Mouse (Mus musculus): Measurements from ENCODE around the gene Klhl22. TPM values are rescaled to one million over a fixed set of nuclear protein-coding genes. Genes with fewer than 3 reads are reported as not detected.
A peak's percentile ranks its signal among the peaks of the same experiment; 100 is the strongest.

Gene Klhl22
- polyA plus RNA-seq, 1 experiment: 107 TPM

GRCm38 (mm10) chr16:17744536-17744935 lies 14.9 kb upstream of the Klhl22 start:
- Histone ChIP-seq H3ac (ENCODE audit: control insufficient read depth, insufficient read length) (no peak overlapping the region), H3K4me3 (no peak overlapping the region), H3K4me2 (ENCODE audit: low read depth) (no peak overlapping the region), H3K27me3 (ENCODE audit: control insufficient read depth, insufficient read depth, insufficient read length) (no peaks in the 10 kb centered on the region), H3K79me2 (ENCODE audit: control insufficient read depth, insufficient read depth) (no peaks in the 10 kb centered on the region), H3K36me3 (ENCODE audit: control insufficient read depth, insufficient read depth) (no peaks in the 10 kb centered on the region)
- no peak for TF ChIP-seq SRF (IDR thresholded peaks at IDR 0.05; ENCODE audit: control insufficient read depth, insufficient read length, low read depth)

- Histone ChIP-seq H3ac (ENCODE audit: control insufficient read depth, insufficient read length) (no peak overlapping the region), H3K36me3 (ENCODE audit: control insufficient read depth, insufficient read depth) (no peaks in the 10 kb centered on the region), H3K4me3 (no peak overlapping the region), H3K79me2 (ENCODE audit: control insufficient read depth, insufficient read depth) (no peaks in the 10 kb centered on the region), H3K4me2 (ENCODE audit: low read depth) (no peak overlapping the region), H3K27me3 (ENCODE audit: control insufficient read depth, insufficient read depth, insufficient read length) (no peaks in the 10 kb centered on the region)
- TF ChIP-seq MYOD1 (IDR thresholded peaks at IDR 0.05; ENCODE audit: control insufficient read depth in 1 of 3, insufficient read length in 2 of 3, low read depth in 2 of 3) (no peak), TCF3 (IDR thresholded peaks at IDR 0.05; ENCODE audit: insufficient read length, low read depth) (no peak), POLR2AphosphoS2 (IDR thresholded peaks at IDR 0.05; ENCODE audit: insufficient read length, low read depth) (no peak), SRF (IDR thresholded peaks at IDR 0.05; ENCODE audit: control insufficient read depth, insufficient read length, low read depth) (no peak), MAX (IDR thresholded peaks at IDR 0.05; ENCODE audit: low read depth) (no peak), REST (IDR thresholded peaks at IDR 0.05; ENCODE audit: insufficient read depth, insufficient read length) (no peak), USF1 (IDR thresholded peaks at IDR 0.05; ENCODE audit: low read depth) (no peak), E2F4 (IDR thresholded peaks at IDR 0.05; ENCODE audit: insufficient read depth) (no peak), TCF12 (IDR thresholded peaks at IDR 0.05; ENCODE audit: insufficient read depth, poor library complexity, severe bottlenecking) (no peak), CEBPB (IDR thresholded peaks at IDR 0.05; ENCODE audit: insufficient read depth, poor library complexity, severe bottlenecking) (no peak), MYOG (IDR thresholded peaks at IDR 0.05; ENCODE audit: control insufficient read depth in 1 of 3, insufficient read depth in 1 of 3, insufficient read length in 2 of 3, low read depth in 2 of 3) (no peak), POLR2A (IDR thresholded peaks at IDR 0.05; ENCODE audit: insufficient read length, low read depth) (no peak)
These were observed 14.4 kb upstream of the Klhl22 start for GRCm38 (mm10) chr16:17745067-17745466.

- H3K27me3 ChIP-seq (ENCODE audit: control insufficient read depth, insufficient read depth, insufficient read length): no peaks in the 10 kb centered on the region
- H3K36me3 ChIP-seq (ENCODE audit: control insufficient read depth, insufficient read depth): no peaks in the 10 kb centered on the region
- no peak for TF ChIP-seq MYOD1 (IDR thresholded peaks at IDR 0.05; ENCODE audit: control insufficient read depth in 1 of 3, insufficient read length in 2 of 3, low read depth in 2 of 3)
- TF ChIP-seq E2F4 (IDR thresholded peaks at IDR 0.05; ENCODE audit: insufficient read depth): no peak
- TF ChIP-seq POLR2AphosphoS2 (IDR thresholded peaks at IDR 0.05; ENCODE audit: insufficient read length, low read depth): no peak
- no peak for TF ChIP-seq MAX (IDR thresholded peaks at IDR 0.05; ENCODE audit: low read depth)
- TF ChIP-seq CEBPB (IDR thresholded peaks at IDR 0.05; ENCODE audit: insufficient read depth, poor library complexity, severe bottlenecking): no peak
- TF ChIP-seq REST (IDR thresholded peaks at IDR 0.05; ENCODE audit: insufficient read depth, insufficient read length): no peak
- TF ChIP-seq SRF (IDR thresholded peaks at IDR 0.05; ENCODE audit: control insufficient read depth, insufficient read length, low read depth): no peak
- no peak for TF ChIP-seq MYOG (IDR thresholded peaks at IDR 0.05; ENCODE audit: control insufficient read depth in 1 of 3, insufficient read depth in 1 of 3, insufficient read length in 2 of 3, low read depth in 2 of 3)
- no peaks in the 10 kb centered on the region for H3K79me2 ChIP-seq (ENCODE audit: control insufficient read depth, insufficient read depth)
- H3K4me2 ChIP-seq (ENCODE audit: low read depth): no peak overlapping the region
- H3K4me3 ChIP-seq: no peak overlapping the region
- no peak overlapping the region for H3ac ChIP-seq (ENCODE audit: control insufficient read depth, insufficient read length)
These were observed 6.4 kb upstream of the Klhl22 start for GRCm38 (mm10) chr16:17753001-17753400.

- Histone ChIP-seq H3K36me3 (ENCODE audit: control insufficient read depth, insufficient read depth) (no peaks in the 10 kb centered on the region), H3K4me2 (ENCODE audit: low read depth) (no peak overlapping the region), H3ac (ENCODE audit: control insufficient read depth, insufficient read length) (no peak overlapping the region), H3K27me3 (ENCODE audit: control insufficient read depth, insufficient read depth, insufficient read length) (no peaks in the 10 kb centered on the region), H3K79me2 (ENCODE audit: control insufficient read depth, insufficient read depth) (no peaks in the 10 kb centered on the region), H3K4me3 (no peak overlapping the region)
- no peak for TF ChIP-seq TCF3 (IDR thresholded peaks at IDR 0.05; ENCODE audit: insufficient read length, low read depth)
- TF ChIP-seq POLR2A (IDR thresholded peaks at IDR 0.05; ENCODE audit: insufficient read length, low read depth): no peak
- TF ChIP-seq USF1 (IDR thresholded peaks at IDR 0.05; ENCODE audit: low read depth): no peak
- TF ChIP-seq SRF (IDR thresholded peaks at IDR 0.05; ENCODE audit: control insufficient read depth, insufficient read length, low read depth): no peak
- no peak for TF ChIP-seq REST (IDR thresholded peaks at IDR 0.05; ENCODE audit: insufficient read depth, insufficient read length)
- no peak for TF ChIP-seq MYOG (IDR thresholded peaks at IDR 0.05; ENCODE audit: control insufficient read depth in 1 of 3, insufficient read depth in 1 of 3, insufficient read length in 2 of 3, low read depth in 2 of 3)
- TF ChIP-seq POLR2AphosphoS2 (IDR thresholded peaks at IDR 0.05; ENCODE audit: insufficient read length, low read depth): no peak
- TF ChIP-seq MAX (IDR thresholded peaks at IDR 0.05; ENCODE audit: low read depth): no peak
- no peak for TF ChIP-seq MYOD1 (IDR thresholded peaks at IDR 0.05; ENCODE audit: control insufficient read depth in 1 of 3, insufficient read length in 2 of 3, low read depth in 2 of 3)
- TF ChIP-seq E2F4 (IDR thresholded peaks at IDR 0.05; ENCODE audit: insufficient read depth): no peak
- TF ChIP-seq TCF12 (IDR thresholded peaks at IDR 0.05; ENCODE audit: insufficient read depth, poor library complexity, severe bottlenecking): no peak
- no peak for TF ChIP-seq CEBPB (IDR thresholded peaks at IDR 0.05; ENCODE audit: insufficient read depth, poor library complexity, severe bottlenecking)
These were observed 5.7 kb upstream of the Klhl22 start for GRCm38 (mm10) chr16:17753686-17754085.

GRCm38 (mm10) chr16:17757756-17758155 lies 1.7 kb upstream of the Klhl22 start:
- H3K36me3 ChIP-seq (ENCODE audit: control insufficient read depth, insufficient read depth): no peaks in the 10 kb centered on the region
- no peak overlapping the region for H3K4me3 ChIP-seq
- H3ac ChIP-seq (ENCODE audit: control insufficient read depth, insufficient read length): no peak overlapping the region
- H3K79me2 ChIP-seq (ENCODE audit: control insufficient read depth, insufficient read depth): peaks cover 28% of the 10 kb centered on the region
- H3K4me2 ChIP-seq (ENCODE audit: low read depth): no peak overlapping the region
- no peak for TF ChIP-seq POLR2AphosphoS2 (IDR thresholded peaks at IDR 0.05; ENCODE audit: insufficient read length, low read depth)
- no peak for TF ChIP-seq MAX (IDR thresholded peaks at IDR 0.05; ENCODE audit: low read depth)
- TF ChIP-seq MYOG (IDR thresholded peaks at IDR 0.05; ENCODE audit: control insufficient read depth in 1 of 3, insufficient read depth in 1 of 3, insufficient read length in 2 of 3, low read depth in 2 of 3): peak in 2 of 3 experiments; percentile 63 to 92
- TF ChIP-seq USF1 (IDR thresholded peaks at IDR 0.05; ENCODE audit: low read depth): no peak
- TF ChIP-seq REST (IDR thresholded peaks at IDR 0.05; ENCODE audit: insufficient read depth, insufficient read length): no peak
- no peak for TF ChIP-seq CEBPB (IDR thresholded peaks at IDR 0.05; ENCODE audit: insufficient read depth, poor library complexity, severe bottlenecking)
- TF ChIP-seq TCF12 (IDR thresholded peaks at IDR 0.05; ENCODE audit: insufficient read depth, poor library complexity, severe bottlenecking): peak; percentile 11
- peak; percentile 16 for TF ChIP-seq TCF3 (IDR thresholded peaks at IDR 0.05; ENCODE audit: insufficient read length, low read depth)
- TF ChIP-seq SRF (IDR thresholded peaks at IDR 0.05; ENCODE audit: control insufficient read depth, insufficient read length, low read depth): no peak
- TF ChIP-seq POLR2A (IDR thresholded peaks at IDR 0.05; ENCODE audit: insufficient read length, low read depth): no peak
- peak in 2 of 3 experiments; percentile 35 to 82 for TF ChIP-seq MYOD1 (IDR thresholded peaks at IDR 0.05; ENCODE audit: control insufficient read depth in 1 of 3, insufficient read length in 2 of 3, low read depth in 2 of 3)
- no peak for TF ChIP-seq E2F4 (IDR thresholded peaks at IDR 0.05; ENCODE audit: insufficient read depth)
- H3K27me3 ChIP-seq (ENCODE audit: control insufficient read depth, insufficient read depth, insufficient read length): no peaks in the 10 kb centered on the region
